Mouse (Mus musculus): ENCODE data around the gene Cask. TPM values are rescaled to one million over a fixed set of nuclear protein-coding genes. Genes with fewer than 3 reads are reported as not detected.

Cask gene
- polyA plus RNA-seq, 1 experiment from 2014 or later, result 64.0 TPM

DNA sequence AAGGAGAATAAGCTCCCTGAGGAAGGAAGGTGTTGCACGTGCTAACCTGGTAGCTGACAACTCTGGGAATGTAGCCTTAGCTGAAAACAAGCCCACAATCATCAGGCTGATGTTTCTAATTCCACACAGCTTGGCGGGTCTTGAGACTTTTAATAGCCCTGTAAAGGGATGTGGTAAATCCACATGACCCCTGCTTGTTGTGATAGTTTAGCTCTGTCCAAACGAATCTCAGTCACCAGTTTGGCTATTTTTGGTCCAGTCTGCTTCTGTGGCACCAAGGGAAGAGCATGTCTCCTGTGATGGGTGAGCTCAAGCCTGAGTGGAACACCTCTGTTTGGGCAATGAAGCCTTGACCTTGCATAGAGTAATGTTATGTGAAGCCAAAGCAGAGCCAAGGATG lies 244.4 kb downstream of the Cask start:
- no peaks in the 10 kb centered on the region for H3K9me3 ChIP-seq (ENCODE audit: control insufficient read depth, low read length)
- H3K4me1 ChIP-seq (ENCODE audit: control insufficient read depth, insufficient read depth, low read length), result no peaks in the 10 kb centered on the region
- H3K9ac ChIP-seq (replicated peaks; ENCODE audit: low read length), result no peak overlapping the region
- ATAC-seq (ENCODE audit: low FRiP score, low TSS enrichment), result no peak
- no peak overlapping the region for H3K4me3 ChIP-seq (replicated peaks; ENCODE audit: low read depth, low read length)
- H3K4me2 ChIP-seq (ENCODE audit: low read length), result no peak overlapping the region
- no peak overlapping the region for H3K27ac ChIP-seq (replicated peaks; ENCODE audit: low read depth, low read length)
- H3K27me3 ChIP-seq (ENCODE audit: control insufficient read depth, insufficient read depth, low read length), result no peaks in the 10 kb centered on the region
- no peak for DNase-seq
- WGBS, result 76% methylated on average over 3 of the region's 3 CpGs
- no peaks in the 10 kb centered on the region for H3K36me3 ChIP-seq (ENCODE audit: control insufficient read depth, insufficient read depth, low read length)

DNA sequence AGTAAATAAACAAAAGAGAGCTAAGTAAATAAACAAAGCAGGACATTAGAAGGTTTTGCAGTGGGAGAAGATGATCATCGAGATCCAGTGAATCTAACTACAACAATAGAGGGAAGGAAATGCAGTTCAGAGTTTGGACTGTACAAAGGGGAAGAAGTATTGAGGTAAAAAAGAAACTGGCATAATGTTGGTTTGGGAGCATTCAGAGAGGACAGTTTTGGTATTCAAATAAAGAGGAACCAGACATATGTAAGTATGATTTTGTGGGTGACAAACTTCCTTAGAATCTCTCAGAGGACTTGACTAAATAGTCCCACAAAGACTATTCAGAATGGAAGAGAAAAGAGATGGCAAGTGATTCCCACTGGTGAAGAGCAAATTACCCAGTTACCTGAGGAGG lies 251.2 kb downstream of the Cask start:
- peaks cover 5% of the 10 kb centered on the region; the same call in 1 of the 2 replicates for H3K36me3 ChIP-seq (ENCODE audit: control insufficient read depth, insufficient read depth, low read length)
- no peaks in the 10 kb centered on the region for H3K27me3 ChIP-seq (ENCODE audit: control insufficient read depth, insufficient read depth, low read length)
- no peaks in the 10 kb centered on the region for H3K4me1 ChIP-seq (ENCODE audit: control insufficient read depth, insufficient read depth, low read length)
- H3K27ac ChIP-seq (replicated peaks; ENCODE audit: low read depth, low read length), result no peak overlapping the region
- no peak for DNase-seq
- WGBS, result 90% methylated on average over 1 of the region's 1 CpGs
- no peak overlapping the region for H3K4me3 ChIP-seq (replicated peaks; ENCODE audit: low read depth, low read length)
- no peak overlapping the region for H3K4me2 ChIP-seq (ENCODE audit: low read length)
- ATAC-seq (ENCODE audit: low FRiP score, low TSS enrichment), result no peak
- no peak overlapping the region for H3K9ac ChIP-seq (replicated peaks; ENCODE audit: low read length)
- H3K9me3 ChIP-seq (ENCODE audit: control insufficient read depth, low read length), result no peaks in the 10 kb centered on the region

DNA sequence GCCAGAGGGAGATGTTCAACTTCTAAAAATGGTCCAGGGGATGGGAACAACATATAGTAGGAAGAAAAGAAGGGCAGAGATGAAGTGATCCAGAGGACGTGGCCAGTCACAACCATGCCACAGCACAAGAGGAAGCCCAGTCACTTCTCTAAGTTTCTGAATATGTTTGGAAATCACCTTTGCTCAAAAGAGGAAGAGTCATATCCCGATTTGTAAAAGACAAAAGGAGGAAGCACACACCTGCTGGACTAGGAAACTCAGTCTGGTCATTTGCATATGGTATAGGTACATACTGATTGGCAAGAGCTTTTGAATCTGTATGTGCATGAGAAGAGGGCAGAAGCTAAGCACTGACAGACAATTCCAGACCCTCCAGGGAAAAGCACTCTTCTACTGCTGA lies 251.8 kb downstream of the Cask start:
- Histone ChIP-seq H3K27me3 (ENCODE audit: control insufficient read depth, insufficient read depth, low read length) (no peaks in the 10 kb centered on the region), H3K9ac (replicated peaks; ENCODE audit: low read length) (no peak overlapping the region), H3K4me2 (ENCODE audit: low read length) (no peak overlapping the region), H3K27ac (replicated peaks; ENCODE audit: low read depth, low read length) (no peak overlapping the region), H3K4me3 (replicated peaks; ENCODE audit: low read depth, low read length) (no peak overlapping the region), H3K4me1 (ENCODE audit: control insufficient read depth, insufficient read depth, low read length) (no peaks in the 10 kb centered on the region), H3K9me3 (ENCODE audit: control insufficient read depth, low read length) (no peaks in the 10 kb centered on the region), H3K36me3 (ENCODE audit: control insufficient read depth, insufficient read depth, low read length) (peaks cover 5% of the 10 kb centered on the region; the same call in 1 of the 2 replicates)
- 88% methylated on average over 2 of the region's 2 CpGs for WGBS
- no peak for ATAC-seq (ENCODE audit: low FRiP score, low TSS enrichment)
- DNase-seq, result no peak

DNA sequence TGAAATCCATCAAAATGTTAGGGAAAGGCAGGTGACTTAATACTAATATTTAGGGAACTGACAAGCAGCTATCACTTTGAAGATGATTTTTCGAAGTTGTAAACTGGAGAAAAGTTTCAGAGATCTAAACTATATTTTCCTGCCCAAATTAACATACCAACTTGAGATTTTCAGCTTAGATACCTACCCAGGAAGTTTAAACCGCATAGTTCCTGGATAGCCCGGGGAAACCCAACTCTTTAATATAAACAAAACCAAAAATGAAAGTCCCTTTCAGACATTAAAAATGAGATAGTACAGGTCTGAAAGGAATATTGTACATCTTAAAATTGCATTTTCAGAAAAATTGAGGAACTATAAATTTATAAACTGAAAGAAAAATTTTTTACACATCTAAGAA lies 273.5 kb downstream of the Cask start:
- H3K4me1 ChIP-seq (ENCODE audit: control insufficient read depth, insufficient read depth, low read length), result no peaks in the 10 kb centered on the region
- 90% methylated on average over 3 of the region's 3 CpGs for WGBS
- no peak for DNase-seq
- H3K27me3 ChIP-seq (ENCODE audit: control insufficient read depth, insufficient read depth, low read length), result no peaks in the 10 kb centered on the region
- no peaks in the 10 kb centered on the region for H3K9me3 ChIP-seq (ENCODE audit: control insufficient read depth, low read length)
- ATAC-seq (ENCODE audit: low FRiP score, low TSS enrichment), result no peak
- H3K9ac ChIP-seq (replicated peaks; ENCODE audit: low read length), result no peak overlapping the region
- H3K4me3 ChIP-seq (replicated peaks; ENCODE audit: low read depth, low read length), result no peak overlapping the region
- no peaks in the 10 kb centered on the region for H3K36me3 ChIP-seq (ENCODE audit: control insufficient read depth, insufficient read depth, low read length)
- H3K27ac ChIP-seq (replicated peaks; ENCODE audit: low read depth, low read length), result no peak overlapping the region
- no peak overlapping the region for H3K4me2 ChIP-seq (ENCODE audit: low read length)

DNA sequence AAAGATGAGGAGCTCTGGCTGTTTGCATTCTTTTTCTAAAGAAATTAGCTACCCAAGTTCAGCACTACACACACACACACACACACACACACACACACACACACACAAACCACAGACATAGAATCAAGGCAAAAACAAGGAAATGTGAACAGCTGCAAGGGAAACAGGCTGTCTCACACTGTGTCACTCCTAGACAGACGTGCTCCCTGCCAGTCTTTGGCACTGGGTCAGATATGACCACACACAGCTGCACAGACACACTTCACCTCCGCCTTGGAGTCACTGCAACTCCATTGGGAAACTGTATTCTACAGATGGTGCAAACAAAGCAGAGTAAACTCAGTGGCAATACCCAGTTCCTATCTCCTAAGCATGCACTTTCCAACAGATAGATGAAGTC lies 274.6 kb downstream of the Cask start:
- H3K4me1 ChIP-seq (ENCODE audit: control insufficient read depth, insufficient read depth, low read length), result no peaks in the 10 kb centered on the region
- H3K9me3 ChIP-seq (ENCODE audit: control insufficient read depth, low read length), result no peaks in the 10 kb centered on the region
- no peak overlapping the region for H3K9ac ChIP-seq (replicated peaks; ENCODE audit: low read length)
- no peak overlapping the region for H3K27ac ChIP-seq (replicated peaks; ENCODE audit: low read depth, low read length)
- H3K27me3 ChIP-seq (ENCODE audit: control insufficient read depth, insufficient read depth, low read length), result no peaks in the 10 kb centered on the region
- H3K36me3 ChIP-seq (ENCODE audit: control insufficient read depth, insufficient read depth, low read length), result no peaks in the 10 kb centered on the region
- 65% methylated on average over 2 of the region's 2 CpGs for WGBS
- ATAC-seq (ENCODE audit: low FRiP score, low TSS enrichment) (no peak), DNase-seq (no peak)
- H3K4me3 ChIP-seq (replicated peaks; ENCODE audit: low read depth, low read length), result no peak overlapping the region
- H3K4me2 ChIP-seq (ENCODE audit: low read length), result no peak overlapping the region

DNA sequence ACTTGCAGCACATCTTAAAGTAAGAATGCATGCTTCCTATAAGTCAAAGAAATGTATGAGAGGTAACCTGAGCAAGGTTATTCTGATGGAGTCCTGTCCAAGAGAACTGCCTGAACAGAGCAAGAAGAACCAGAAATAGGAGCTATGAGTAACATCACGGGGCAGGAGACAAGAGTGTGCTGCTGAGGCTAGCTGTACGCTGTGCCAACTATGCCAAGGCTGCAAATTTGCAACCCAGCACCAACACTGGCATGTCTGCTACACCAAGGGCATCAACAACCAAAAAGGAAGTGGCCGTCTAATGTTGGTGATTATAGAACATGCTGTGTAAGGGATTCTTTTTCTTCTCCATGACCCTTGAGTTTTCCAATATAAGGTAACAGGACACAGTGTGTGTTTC lies 276.3 kb downstream of the Cask start:
- WGBS, result 90% methylated on average over 3 of the region's 3 CpGs
- ATAC-seq (ENCODE audit: low FRiP score, low TSS enrichment) (no peak), DNase-seq (no peak)
- H3K27me3 ChIP-seq (ENCODE audit: control insufficient read depth, insufficient read depth, low read length), result no peaks in the 10 kb centered on the region
- H3K36me3 ChIP-seq (ENCODE audit: control insufficient read depth, insufficient read depth, low read length), result no peaks in the 10 kb centered on the region
- no peak overlapping the region for H3K9ac ChIP-seq (replicated peaks; ENCODE audit: low read length)
- no peaks in the 10 kb centered on the region for H3K9me3 ChIP-seq (ENCODE audit: control insufficient read depth, low read length)
- no peak overlapping the region for H3K27ac ChIP-seq (replicated peaks; ENCODE audit: low read depth, low read length)
- no peaks in the 10 kb centered on the region for H3K4me1 ChIP-seq (ENCODE audit: control insufficient read depth, insufficient read depth, low read length)
- no peak overlapping the region for H3K4me2 ChIP-seq (ENCODE audit: low read length)
- H3K4me3 ChIP-seq (replicated peaks; ENCODE audit: low read depth, low read length), result no peak overlapping the region

DNA sequence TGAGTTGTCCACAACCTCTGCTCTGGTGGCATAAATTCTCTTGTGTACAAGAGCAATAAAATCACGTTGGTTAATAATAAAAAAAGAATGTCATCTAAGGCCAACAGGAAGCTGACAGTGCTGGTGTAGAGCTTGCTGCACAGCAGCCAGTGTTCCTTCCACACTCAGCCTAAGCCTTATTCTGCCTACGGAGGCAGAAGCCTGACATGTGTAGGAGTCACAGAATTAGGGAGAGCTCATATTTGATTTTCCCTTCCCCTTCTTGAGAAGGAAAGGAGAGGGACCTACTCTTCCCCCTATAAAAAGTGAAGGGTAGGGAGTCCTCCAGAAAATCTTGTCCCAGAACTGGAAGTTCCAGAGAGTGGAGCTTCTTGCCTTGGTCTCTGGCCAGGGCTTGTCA lies 276.9 kb downstream of the Cask start:
- Histone ChIP-seq H3K4me2 (ENCODE audit: low read length) (no peak overlapping the region), H3K27me3 (ENCODE audit: control insufficient read depth, insufficient read depth, low read length) (no peaks in the 10 kb centered on the region), H3K36me3 (ENCODE audit: control insufficient read depth, insufficient read depth, low read length) (no peaks in the 10 kb centered on the region), H3K4me1 (ENCODE audit: control insufficient read depth, insufficient read depth, low read length) (no peaks in the 10 kb centered on the region), H3K27ac (replicated peaks; ENCODE audit: low read depth, low read length) (no peak overlapping the region), H3K9ac (replicated peaks; ENCODE audit: low read length) (no peak overlapping the region), H3K9me3 (ENCODE audit: control insufficient read depth, low read length) (no peaks in the 10 kb centered on the region), H3K4me3 (replicated peaks; ENCODE audit: low read depth, low read length) (no peak overlapping the region)
- WGBS, result 82% methylated on average over 2 of the region's 2 CpGs
- ATAC-seq (ENCODE audit: low FRiP score, low TSS enrichment) (no peak), DNase-seq (no peak)

DNA sequence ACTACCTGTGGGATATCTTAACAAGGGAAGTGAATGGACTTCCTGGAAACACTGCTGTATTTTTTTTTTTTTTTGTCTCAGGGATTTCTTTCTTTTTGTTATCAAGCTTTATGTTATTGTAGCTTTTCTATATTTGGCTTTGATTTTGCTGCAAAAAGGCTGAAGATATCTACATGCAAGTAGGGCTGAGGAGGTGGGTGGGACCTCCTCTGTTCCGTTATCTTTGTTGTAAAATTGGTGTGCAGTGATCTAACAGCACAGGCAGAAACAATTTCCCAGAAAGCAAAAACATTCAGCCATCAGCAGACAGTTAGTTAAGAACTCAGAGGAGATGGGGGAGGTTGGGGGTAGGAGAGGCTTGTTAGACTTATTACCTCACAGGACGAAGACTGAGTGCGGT lies 296.7 kb downstream of the Cask start:
- H3K27ac ChIP-seq (replicated peaks; ENCODE audit: low read depth, low read length), result no peak overlapping the region
- H3K4me3 ChIP-seq (replicated peaks; ENCODE audit: low read depth, low read length), result no peak overlapping the region
- H3K36me3 ChIP-seq (ENCODE audit: control insufficient read depth, insufficient read depth, low read length), result peaks cover 5% of the 10 kb centered on the region; the same call in 1 of the 2 replicates
- H3K9me3 ChIP-seq (ENCODE audit: control insufficient read depth, low read length), result no peaks in the 10 kb centered on the region
- no peaks in the 10 kb centered on the region for H3K27me3 ChIP-seq (ENCODE audit: control insufficient read depth, insufficient read depth, low read length)
- 94% methylated on average over 3 of the region's 3 CpGs for WGBS
- no peak overlapping the region for H3K9ac ChIP-seq (replicated peaks; ENCODE audit: low read length)
- DNase-seq, result no peak
- no peak overlapping the region for H3K4me2 ChIP-seq (ENCODE audit: low read length)
- no peaks in the 10 kb centered on the region for H3K4me1 ChIP-seq (ENCODE audit: control insufficient read depth, insufficient read depth, low read length)
- ATAC-seq (ENCODE audit: low FRiP score, low TSS enrichment), result no peak

DNA sequence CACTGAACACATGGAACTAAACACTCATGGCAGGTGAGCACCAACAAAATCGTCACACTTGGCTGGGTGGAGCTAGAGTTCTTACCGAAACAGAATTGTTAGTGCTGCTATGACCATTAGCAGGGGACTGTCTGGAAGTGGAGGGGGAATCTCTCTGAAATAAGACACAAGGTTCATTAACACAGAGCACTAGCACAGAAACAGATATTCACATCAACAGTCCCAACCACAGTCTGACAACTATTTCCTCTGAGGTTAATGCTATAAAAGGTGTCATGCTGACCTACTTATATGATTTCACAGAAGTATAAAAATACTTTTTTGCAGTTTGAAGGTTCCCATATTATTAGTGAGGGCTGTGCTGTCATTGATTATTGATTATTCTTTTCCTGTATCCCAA lies 298.9 kb downstream of the Cask start:
- Histone ChIP-seq H3K4me1 (ENCODE audit: control insufficient read depth, insufficient read depth, low read length) (no peaks in the 10 kb centered on the region), H3K9ac (replicated peaks; ENCODE audit: low read length) (no peak overlapping the region), H3K4me3 (replicated peaks; ENCODE audit: low read depth, low read length) (no peak overlapping the region), H3K4me2 (ENCODE audit: low read length) (no peak overlapping the region), H3K9me3 (ENCODE audit: control insufficient read depth, low read length) (no peaks in the 10 kb centered on the region), H3K36me3 (ENCODE audit: control insufficient read depth, insufficient read depth, low read length) (peaks cover 14% of the 10 kb centered on the region), H3K27me3 (ENCODE audit: control insufficient read depth, insufficient read depth, low read length) (no peaks in the 10 kb centered on the region), H3K27ac (replicated peaks; ENCODE audit: low read depth, low read length) (no peak overlapping the region)
- ATAC-seq (ENCODE audit: low FRiP score, low TSS enrichment) (no peak), DNase-seq (no peak)
- 65% methylated on average over 2 of the region's 2 CpGs for WGBS
